Mouse (Mus musculus): ENCODE data around the gene Sufu.

Sufu gene

GRCm38 (mm10) chr19:46499836-46500580 is 103.3 kb downstream of the Sufu start:
- peak; percentile 100 for DNase-seq (ENCODE audit: low spot score)

DNA sequence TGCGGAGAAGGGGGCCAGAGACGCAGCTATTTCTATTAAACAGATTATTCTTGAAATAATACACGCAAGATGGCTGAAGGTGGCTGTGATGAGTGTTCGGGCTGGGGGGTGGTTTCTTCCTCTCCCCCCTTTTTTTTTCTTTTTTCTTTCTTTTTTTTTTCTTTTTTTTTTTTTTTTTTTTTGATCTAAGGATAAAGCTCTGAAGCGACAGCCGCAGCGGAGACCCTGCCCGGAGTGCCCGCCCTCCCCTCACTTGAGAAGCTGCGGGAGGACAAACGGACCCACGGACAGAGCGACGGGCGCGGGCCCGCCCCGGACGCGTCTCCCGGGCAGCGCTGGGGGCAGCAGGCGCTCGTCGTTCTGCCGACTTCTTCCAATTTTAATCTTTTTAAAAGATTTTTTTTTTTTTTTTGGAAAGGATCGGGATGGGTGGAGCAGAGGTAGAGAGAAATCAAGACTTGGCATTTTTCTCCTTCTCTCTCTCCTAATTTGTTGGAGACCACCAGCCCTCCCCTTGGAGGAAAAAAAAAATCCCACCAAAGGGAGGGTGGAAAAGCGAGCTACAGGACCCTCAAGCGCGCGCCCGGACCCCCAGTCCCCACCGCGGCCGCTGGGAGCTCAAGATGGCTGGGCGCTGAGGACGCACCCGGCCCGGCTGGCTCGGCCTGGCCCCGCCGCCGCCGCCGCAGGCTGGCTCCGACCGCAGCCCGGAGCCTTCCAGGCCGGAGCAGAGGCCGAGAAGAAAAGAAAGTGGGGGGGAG is 104.1 kb downstream of the Sufu start:
- DNase-seq (ENCODE audit: low spot score): peak; percentile 69

DNA sequence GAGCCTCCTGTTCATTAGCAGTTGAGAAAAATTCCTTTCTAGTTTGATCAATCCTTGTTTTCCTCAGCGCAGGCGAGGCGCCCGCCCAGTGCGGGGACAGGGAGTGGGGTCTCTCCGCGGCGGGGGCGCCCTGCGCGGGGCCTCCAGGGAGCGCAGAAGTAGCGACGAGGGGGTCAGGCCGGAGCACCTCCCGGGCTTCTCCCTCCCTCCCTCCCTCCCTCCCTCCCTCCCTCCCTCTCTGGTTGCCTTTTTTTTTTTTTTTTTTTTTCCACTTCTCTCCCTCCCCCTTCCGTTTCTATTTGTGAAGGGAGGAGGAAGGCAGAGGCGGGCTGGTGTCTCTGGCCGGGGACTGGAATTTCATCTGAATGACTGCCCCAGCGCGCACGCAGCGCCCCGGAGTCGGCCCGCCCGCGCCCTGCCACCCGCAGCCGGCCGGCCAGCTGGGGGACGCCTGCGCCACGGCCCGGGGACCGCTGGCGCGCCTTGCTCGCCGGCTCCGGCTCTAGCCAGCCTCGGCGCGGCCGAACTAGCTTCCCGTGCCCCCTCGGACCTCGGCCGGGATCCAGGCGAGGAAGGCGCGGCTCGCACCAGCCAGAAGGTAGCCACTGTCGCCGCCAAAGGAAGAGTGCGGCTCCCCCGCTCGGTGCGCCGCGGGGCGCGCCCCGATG is 104.8 kb downstream of the Sufu start, which contains the start of gene Trim8:
Trim8 (plus strand) TSS at position 302 of the 668 bp plus-strand sequence.
- peak; percentile 80 for DNase-seq (ENCODE audit: low spot score)

- peak; percentile 64 for DNase-seq (ENCODE audit: low spot score)
Measured at GRCm38 (mm10) chr19:46502069-46502455, 105.4 kb downstream of the Sufu start.

GRCm38 (mm10) chr19:46502471-46503166 is 105.9 kb downstream of the Sufu start:
- peak; percentile 69 for DNase-seq (ENCODE audit: low spot score)

GRCm38 (mm10) chr19:46503351-46504084 is 106.8 kb downstream of the Sufu start:
- peak; percentile 71 for DNase-seq (ENCODE audit: low spot score)

DNA sequence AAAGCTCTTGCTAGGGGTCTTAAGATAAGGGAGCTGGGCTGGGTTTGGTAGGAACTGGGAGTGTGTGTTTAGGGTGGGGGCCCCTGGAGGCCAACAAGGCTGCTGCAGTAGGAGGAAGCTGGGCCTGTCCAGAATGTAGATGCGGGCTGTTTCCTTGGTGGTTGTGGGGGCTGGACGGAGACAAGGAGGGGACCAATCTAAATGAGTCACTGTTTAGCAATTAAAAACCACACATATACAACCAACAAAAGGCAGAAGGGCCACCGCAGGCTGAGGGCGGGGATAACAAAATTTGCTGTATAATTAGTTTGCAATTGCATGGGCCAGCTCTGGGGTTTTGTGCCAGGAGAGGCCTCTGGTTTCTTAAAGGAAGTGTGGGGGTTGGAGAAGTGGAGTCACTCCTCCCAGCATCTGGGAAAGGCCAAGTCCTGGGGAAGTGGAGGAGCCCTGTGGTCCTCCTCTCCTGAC is 107.4 kb downstream of the Sufu start:
- DNase-seq (ENCODE audit: low spot score): peak; percentile 45

GRCm38 (mm10) chr19:46504822-46505417 is 108.2 kb downstream of the Sufu start:
- no peak for DNase-seq (ENCODE audit: low spot score)

GRCm38 (mm10) chr19:46505646-46506371 is 109.1 kb downstream of the Sufu start:
- no peak for DNase-seq (ENCODE audit: low spot score)

- no peak for DNase-seq (ENCODE audit: low spot score)
Measured at GRCm38 (mm10) chr19:46506372-46506717, 109.6 kb downstream of the Sufu start.

- DNase-seq (ENCODE audit: low spot score): peak; percentile 69
Measured at GRCm38 (mm10) chr19:46507181-46507581, 110.5 kb downstream of the Sufu start.

DNA sequence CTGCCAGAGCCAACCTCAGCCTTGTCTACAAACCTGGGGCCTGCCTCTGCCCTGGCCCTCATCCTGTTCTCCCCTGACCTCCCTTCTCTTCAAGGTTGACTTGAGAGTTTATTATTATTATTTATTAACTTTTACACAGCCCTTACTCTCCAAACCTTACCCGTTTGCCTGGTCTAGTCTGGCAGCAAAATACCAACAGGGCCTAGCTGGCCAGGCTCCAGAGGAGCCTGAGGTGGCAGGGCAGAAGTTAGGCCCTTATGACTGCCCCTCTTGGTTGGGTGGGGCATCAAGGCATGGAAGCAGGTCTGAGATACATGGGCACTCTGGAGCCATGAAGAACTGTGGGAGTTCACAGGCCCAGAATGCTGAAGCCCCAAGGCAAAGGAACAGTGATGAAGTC is 111.1 kb downstream of the Sufu start:
- DNase-seq (ENCODE audit: low spot score): no peak

GRCm38 (mm10) chr19:46508738-46509137 is 112.0 kb downstream of the Sufu start:
- no peak for DNase-seq (ENCODE audit: low spot score)

GRCm38 (mm10) chr19:46509202-46509601 is 112.5 kb downstream of the Sufu start:
- no peak for DNase-seq (ENCODE audit: low spot score)

GRCm38 (mm10) chr19:46509736-46510135 is 113.0 kb downstream of the Sufu start:
- no peak for DNase-seq (ENCODE audit: low spot score)

DNA sequence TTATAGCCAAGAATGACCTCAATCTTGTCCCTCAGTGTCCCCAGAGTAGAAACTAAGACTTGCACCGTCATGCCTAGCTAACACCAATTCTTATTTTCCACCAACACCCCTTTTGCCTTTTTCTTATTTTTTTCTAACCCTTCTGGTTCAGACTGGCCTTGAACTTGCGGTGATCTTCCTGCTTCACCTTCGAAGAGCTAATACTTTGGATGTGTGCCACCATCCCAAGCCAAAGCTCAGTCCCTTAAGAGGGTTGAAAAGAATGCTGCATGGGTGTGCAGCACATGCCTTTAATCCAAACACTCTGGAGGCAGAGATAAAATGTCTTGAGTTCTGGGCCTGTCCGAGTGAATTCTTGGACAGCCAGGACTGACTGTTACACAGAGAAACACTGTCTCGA is 113.7 kb downstream of the Sufu start:
- DNase-seq (ENCODE audit: low spot score): no peak

GRCm38 (mm10) chr19:46510824-46511223 is 114.1 kb downstream of the Sufu start:
- no peak for DNase-seq (ENCODE audit: low spot score)

- DNase-seq (ENCODE audit: low spot score): no peak
Measured at GRCm38 (mm10) chr19:46511263-46511662, 114.6 kb downstream of the Sufu start.

DNA sequence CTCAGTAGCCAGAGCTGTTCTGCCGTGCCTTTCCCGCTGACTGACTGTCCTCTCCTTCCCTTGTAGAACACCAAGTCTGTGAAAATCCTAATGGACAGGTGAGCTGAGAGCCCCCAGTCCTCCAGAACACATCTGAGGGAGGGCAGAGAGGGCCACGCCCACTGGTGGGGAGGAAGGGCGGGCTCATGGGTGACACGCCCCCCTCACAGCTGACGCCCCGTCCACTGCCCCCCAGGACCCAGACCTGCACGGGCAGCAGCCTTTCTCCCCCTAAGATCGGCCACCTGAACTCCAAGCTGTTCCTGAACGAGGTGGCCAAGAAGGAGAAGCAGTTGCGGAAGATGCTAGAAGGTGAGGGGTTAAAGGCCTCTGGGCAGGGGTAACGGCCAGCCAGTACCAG is 117.7 kb downstream of the Sufu start:
- no peak for DNase-seq (ENCODE audit: low spot score)

DNA sequence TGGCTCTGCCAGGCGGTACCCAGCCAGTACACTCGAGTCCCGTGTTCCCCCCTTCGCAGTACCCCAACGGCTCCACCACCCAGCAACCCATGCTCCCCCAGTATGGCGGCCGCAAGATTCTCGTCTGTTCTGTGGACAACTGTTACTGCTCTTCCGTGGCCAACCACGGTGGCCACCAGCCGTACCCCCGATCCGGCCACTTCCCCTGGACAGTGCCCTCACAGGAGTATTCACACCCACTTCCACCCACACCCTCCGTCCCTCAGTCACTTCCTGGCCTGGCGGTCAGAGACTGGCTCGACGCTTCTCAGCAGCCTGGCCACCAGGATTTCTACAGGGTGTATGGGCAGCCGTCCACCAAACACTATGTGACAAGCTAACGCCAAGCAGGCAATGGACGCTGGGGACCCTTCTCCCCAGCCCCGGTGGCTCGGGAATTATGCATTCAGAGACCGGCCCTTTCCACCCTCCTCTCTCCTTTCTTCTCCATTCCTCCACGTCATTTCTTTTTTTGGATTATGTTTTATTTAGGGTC is 118.7 kb downstream of the Sufu start:
- DNase-seq (ENCODE audit: low spot score): no peak
